In the genomic region with DNA sequence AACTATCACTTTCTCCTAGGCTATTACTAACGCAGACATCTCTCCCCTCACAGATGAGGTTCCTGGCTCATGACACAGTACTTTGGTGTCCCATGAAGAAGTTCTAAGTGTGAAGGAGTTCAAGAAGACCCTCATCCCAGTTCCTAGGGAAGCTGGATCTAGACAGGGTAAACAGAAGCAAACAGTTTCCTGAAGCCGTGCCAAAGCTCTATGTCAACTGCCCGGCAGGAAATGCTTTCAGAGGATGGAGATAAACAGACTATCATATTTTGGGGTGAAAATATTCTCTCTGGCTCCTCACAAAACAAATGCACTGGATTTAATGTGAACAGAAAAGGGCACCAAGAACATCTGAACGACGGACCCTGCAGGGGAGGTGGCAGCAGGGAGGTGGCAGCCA, we compare ENCODE assay signal across 30 mouse cellular contexts. TPM values are rescaled to one million over a fixed set of nuclear protein-coding genes. Genes with fewer than 3 reads are reported as not detected.
DNase-seq lines count a peak whose midpoint lies in the region; ATAC-seq and TF ChIP-seq lines count a peak whose summit lies in the region.
"Had no signal": no experiment of that assay in that cellular context is flagged by ENCODE, and none has a peak within 500 bp of the region (broad histone marks: within the 10 kb centered on the region; RNA-seq: fewer than 3 reads in every experiment).

No protein-coding gene starts in this region.

- peaks cover 27% of the 10 kb centered on the region for H3K4me1 ChIP-seq in heart, embryonic 12.5 days (replicated peaks)
- no peaks in the 10 kb centered on the region for H3K4me1 ChIP-seq in kidney, postnatal 0 days (replicated peaks; ENCODE audit: insufficient read depth, low read length)
- H3K4me1 ChIP-seq: liver, embryonic 15.5 days; stomach, embryonic 15.5 days had no signal

- no peak overlapping the region for H3K4me3 ChIP-seq in heart, embryonic 12.5 days
- no peak overlapping the region for H3K4me3 ChIP-seq in kidney, postnatal 0 days (replicated peaks; ENCODE audit: low read depth, low read length)
- H3K4me3 ChIP-seq: embryonic facial prominence, embryonic 15.5 days; heart, embryonic 15.5 days; layer of hippocampus, adult 2 months; limb, embryonic 13.5 days; liver, embryonic 15.5 days; myocyte; stomach, embryonic 15.5 days had no signal

- no peak for ATAC-seq in heart, embryonic 12.5 days (ENCODE audit: insufficient number of reproducible peaks, low FRiP score)
- ATAC-seq in kidney, postnatal 0 days (replicated peaks; ENCODE audit: low FRiP score, low read depth): no peak
- no peak for ATAC-seq in CD4-positive, CD25-positive, alpha-beta regulatory T cell, adult 4 months
- ATAC-seq: forebrain, embryonic 16.5 days had no signal

- no peaks in the 10 kb centered on the region for H3K36me3 ChIP-seq in heart, embryonic 12.5 days
- no peaks in the 10 kb centered on the region for H3K36me3 ChIP-seq in kidney, postnatal 0 days (ENCODE audit: insufficient read depth, low read length)
- H3K36me3 ChIP-seq: embryonic facial prominence, embryonic 15.5 days; heart, embryonic 15.5 days; limb, embryonic 13.5 days; liver, embryonic 15.5 days; stomach, embryonic 15.5 days had no signal

- no peak for DNase-seq in heart, adult 18-20 months
- DNase-seq in kidney, postnatal 0 days (ENCODE audit: low spot score): peak; percentile 68
- DNase-seq in kidney, adult 8-10 months: no peak
- DNase-seq in kidney, postnatal 14 days: peak; percentile 75
- DNase-seq in lung, postnatal 10 days: peak; percentile 86
- DNase-seq in thymus, postnatal 14 days: no peak
- DNase-seq: adrenal gland, postnatal 25 days; cerebellum, adult 11-12 months; cerebellum, postnatal 25 days; embryo, embryonic 11 days; gastrocnemius, postnatal 36 days; layer of hippocampus, postnatal 36 days; midbrain, embryonic 14.5 days; spleen, adult 18-20 months had no signal

- WGBS in heart, embryonic 12.5 days: 72% methylated on average over 5 of the region's 5 CpGs
- 56% methylated on average over 5 of the region's 5 CpGs for WGBS in kidney, postnatal 0 days

- TF ChIP-seq CTCF in kidney, postnatal 0 days (IDR thresholded peaks at IDR 0.05; ENCODE audit: low read depth): no peak

- no peaks in the 10 kb centered on the region for H3K9me3 ChIP-seq in heart, embryonic 12.5 days (replicated peaks)
- H3K9me3 ChIP-seq in kidney, postnatal 0 days (replicated peaks; ENCODE audit: low read length): no peaks in the 10 kb centered on the region
- H3K9me3 ChIP-seq: embryonic facial prominence, embryonic 15.5 days; heart, embryonic 15.5 days; limb, embryonic 13.5 days; liver, embryonic 15.5 days; stomach, embryonic 15.5 days had no signal

- no peak overlapping the region for H3K27ac ChIP-seq in heart, embryonic 12.5 days (ENCODE audit: poor library complexity, severe bottlenecking)
- H3K27ac ChIP-seq in kidney, postnatal 0 days: 0 out of 2 replicates have a peak overlapping the region, but pooled peaks have one; percentile 50
- H3K27ac ChIP-seq: embryonic facial prominence, embryonic 15.5 days; heart, embryonic 15.5 days; layer of hippocampus, adult 2 months; limb, embryonic 13.5 days; liver, embryonic 15.5 days; stomach, embryonic 15.5 days had no signal

- H3K27me3 ChIP-seq in heart, embryonic 12.5 days (replicated peaks): no peaks in the 10 kb centered on the region
- H3K27me3 ChIP-seq in kidney, postnatal 0 days (ENCODE audit: insufficient read depth, low read length): no peaks in the 10 kb centered on the region
- H3K27me3 ChIP-seq: CH12.LX; embryonic facial prominence, embryonic 15.5 days; heart, embryonic 15.5 days; limb, embryonic 13.5 days; stomach, embryonic 15.5 days had no signal

- 0 out of 2 replicates have a peak overlapping the region, but pooled peaks have one; percentile 36 for H3K9ac ChIP-seq in heart, embryonic 12.5 days
- no peak overlapping the region for H3K9ac ChIP-seq in kidney, postnatal 0 days (ENCODE audit: low read depth, low read length)
- H3K9ac ChIP-seq: embryonic facial prominence, embryonic 15.5 days; heart, embryonic 15.5 days; limb, embryonic 13.5 days; liver, embryonic 15.5 days; stomach, embryonic 15.5 days had no signal

- no peak overlapping the region for H3K4me2 ChIP-seq in heart, embryonic 12.5 days
- no peak overlapping the region for H3K4me2 ChIP-seq in kidney, postnatal 0 days (ENCODE audit: low read length)
- H3K4me2 ChIP-seq: embryonic facial prominence, embryonic 15.5 days; heart, embryonic 15.5 days; limb, embryonic 13.5 days; liver, embryonic 15.5 days; stomach, embryonic 15.5 days had no signal

RNA-seq across cellular contexts. Expression of gene St5, which starts 12.4 kb away (rescaled TPM):
- 40.5 and 41.0 TPM in 2 replicates for polyA plus RNA-seq in heart, embryonic 12.5 days (2016; fragmentation: Nextera tagmentation; extraction: Ambion mirVana)
- 10 to 100 TPM; 19.3 to 27.9 TPM for total RNA-seq in heart, adult 18-20 months (2021)
- polyA plus RNA-seq in kidney, postnatal 0 days (2015; fragmentation: Nextera tagmentation; extraction: Ambion mirVana): 40.3 and 42.2 TPM in 2 replicates
- polyA plus RNA-seq in CD4-positive, CD25-positive, alpha-beta regulatory T cell, adult 4 months (2017; shearing (Covaris generic)): 1 to 10 TPM; 1.8 to 3.9 TPM

RNA-seq across cellular contexts. Expression of gene Akip1, which starts 12.5 kb away (rescaled TPM):
- 26.0 and 28.1 TPM in 2 replicates for polyA plus RNA-seq in heart, embryonic 12.5 days (2016; fragmentation: Nextera tagmentation; extraction: Ambion mirVana)
- 10 to 100 TPM; 13.5 to 14.7 TPM for total RNA-seq in heart, adult 18-20 months (2021)
- 33.1 and 33.6 TPM in 2 replicates for polyA plus RNA-seq in kidney, postnatal 0 days (2015; fragmentation: Nextera tagmentation; extraction: Ambion mirVana)
- polyA plus RNA-seq in CD4-positive, CD25-positive, alpha-beta regulatory T cell, adult 4 months (2017; shearing (Covaris generic)): 10 to 100 TPM; 28.6 to 32.8 TPM

RNA-seq across cellular contexts. Expression of gene BC051019, which starts 32.7 kb away (rescaled TPM):
- polyA plus RNA-seq in heart, embryonic 12.5 days (2016; fragmentation: Nextera tagmentation; extraction: Ambion mirVana): not detected in 2 replicates
- total RNA-seq in heart, adult 18-20 months (2021): under 1 TPM in 1 of 2 experiments, not detected in 1; 0.64 TPM
- polyA plus RNA-seq in kidney, postnatal 0 days (2015; fragmentation: Nextera tagmentation; extraction: Ambion mirVana): not detected in 2 replicates
- polyA plus RNA-seq in CD4-positive, CD25-positive, alpha-beta regulatory T cell, adult 4 months (2017; shearing (Covaris generic)): under 1 TPM in 1 of 2 experiments, not detected in 1; 0.38 TPM
- total RNA-seq: adrenal gland, postnatal 25 days; gastrocnemius, postnatal 36 days; layer of hippocampus, postnatal 36 days; left cerebral cortex, postnatal 14 days; megakaryocyte, adult 5-6 weeks; MEL had no signal
- polyA plus RNA-seq: midbrain, embryonic 14.5 days; neural tube, embryonic 14.5 days had no signal

RNA-seq across cellular contexts. Expression of gene Ascl3, which starts 40.6 kb away (rescaled TPM):
- not detected in 2 replicates for polyA plus RNA-seq in heart, embryonic 12.5 days (2016; fragmentation: Nextera tagmentation; extraction: Ambion mirVana)
- not detected for total RNA-seq in heart, adult 18-20 months (2021)
- 0.61 and 0.68 TPM in 2 replicates for polyA plus RNA-seq in kidney, postnatal 0 days (2015; fragmentation: Nextera tagmentation; extraction: Ambion mirVana)
- not detected for polyA plus RNA-seq in CD4-positive, CD25-positive, alpha-beta regulatory T cell, adult 4 months (2017; shearing (Covaris generic))
- total RNA-seq: adrenal gland, postnatal 25 days; CH12.LX; gastrocnemius, postnatal 36 days; layer of hippocampus, adult 2 months; layer of hippocampus, postnatal 36 days; left cerebral cortex, postnatal 14 days; MEL had no signal
- polyA plus RNA-seq: forebrain, embryonic 16.5 days; heart, embryonic 15.5 days; hindbrain, embryonic 11.5 days; limb, embryonic 13.5 days; liver, embryonic 15.5 days; midbrain, embryonic 14.5 days had no signal

Comparison
In these comparisons a context has a peak if more than half of its experiments do, and no peak if none do; other contexts are left out.
1. DNase-seq: peak in kidney, postnatal 0 days (single experiment), kidney, postnatal 14 days (single experiment) and lung, postnatal 10 days (single experiment); none in heart, adult 18-20 months (0 of 2), kidney, adult 8-10 months (0 of 2) and thymus, postnatal 14 days (single experiment).